Comparison of ENCODE assay signal across 8 mouse cellular contexts in genomic region chr5:143817116-143817930, GRCm38 (mm10). TPM values are rescaled to one million over a fixed set of nuclear protein-coding genes. Genes with fewer than 3 reads are reported as not detected.
A peak's percentile ranks its signal among the peaks of the same experiment; 100 is the strongest.
DNase-seq lines count a peak whose midpoint lies in the region; ATAC-seq lines count a peak whose summit lies in the region.

Gene Eif2ak1 (plus strand): TSS chr5:143817788.

- H3K9ac ChIP-seq in intestine, embryonic 14.5 days (ENCODE audit: low read length): peak within 1 kb of the TSS; percentile 67

- H3K4me3 ChIP-seq in intestine, embryonic 14.5 days (ENCODE audit: low read depth, low read length): peak within 1 kb of the TSS; percentile 83

- peak; percentile 87 to 88 for DNase-seq in adrenal gland, adult 18-20 months (ENCODE audit: low spot score in 2 of 2)
- DNase-seq in embryo, embryonic 11 days: peak; percentile 96
- DNase-seq in gastrocnemius, postnatal 25 days: peak; percentile 92
- DNase-seq in intestine, embryonic 14.5 days (ENCODE audit: low spot score): peak; percentile 96
- DNase-seq in left cerebral cortex, postnatal 14 days (ENCODE audit: low spot score in 2 of 2): peak; percentile 93
- peak; percentile 97 for DNase-seq in mesoderm, embryonic 11.5 days (ENCODE audit: low read depth, low spot score)
- peak; percentile 87 to 90 for DNase-seq in right cerebral cortex, postnatal 36 days (ENCODE audit: low spot score in 2 of 2)
- DNase-seq in yolk sac, embryonic 10.5 days (ENCODE audit: low spot score): peak; percentile 94

- H3K9me3 ChIP-seq in intestine, embryonic 14.5 days (ENCODE audit: control insufficient read depth, low read length): no peaks in the 10 kb centered on the region

- peak within 1 kb of the TSS; percentile 70 for H3K27ac ChIP-seq in intestine, embryonic 14.5 days (ENCODE audit: low read depth)

- WGBS in intestine, embryonic 14.5 days: under 1% methylated on average over 37 of the region's 37 CpGs

- intact Hi-C loops in left cerebral cortex, postnatal 14 days (cut with DNase I): no loop called here

- peak; percentile 99 for ATAC-seq in intestine, embryonic 14.5 days (replicated peaks; ENCODE audit: low FRiP score, low TSS enrichment, low read depth)

- no peaks in the 10 kb centered on the region for H3K36me3 ChIP-seq in intestine, embryonic 14.5 days (ENCODE audit: control insufficient read depth, insufficient read depth, low read length)

- H3K4me2 ChIP-seq in intestine, embryonic 14.5 days (ENCODE audit: low read length): peak within 1 kb of the TSS; percentile 95

- no peaks in the 10 kb centered on the region for H3K27me3 ChIP-seq in intestine, embryonic 14.5 days (replicated peaks; ENCODE audit: control insufficient read depth, insufficient read depth, low read length)

- peaks cover 8% of the 10 kb centered on the region; the same call in 1 of the 2 replicates for H3K4me1 ChIP-seq in intestine, embryonic 14.5 days (replicated peaks; ENCODE audit: control insufficient read depth, insufficient read depth, low read length)

RNA-seq across cellular contexts. Expression of gene Eif2ak1, which starts in this region (rescaled TPM):
- 10 to 100 TPM; 33.5 to 41.7 TPM for total RNA-seq in adrenal gland, adult 18-20 months (2021)
- total RNA-seq in gastrocnemius, postnatal 25 days (2021): 10 to 100 TPM; 22.8 to 23.6 TPM
- 34.6 and 36.6 TPM in 2 replicates for polyA plus RNA-seq in intestine, embryonic 14.5 days (2014; fragmentation: Nextera tagmentation; extraction: Ambion mirVana)
- 10 to 100 TPM; 44.5 to 47.0 TPM for total RNA-seq in left cerebral cortex, postnatal 14 days (2021)

Comparison
In these comparisons a context has a peak if more than half of its experiments do, and no peak if none do; other contexts are left out.
1. Peak in every context shown above with its lines: DNase-seq, ATAC-seq, H3K4me3 ChIP-seq and H3K27ac ChIP-seq.